Mouse (Mus musculus): ENCODE results near the gene Ppp1r14b.
A peak's percentile ranks its signal among the peaks of the same experiment; 100 is the strongest.

The Ppp1r14b gene

DNA sequence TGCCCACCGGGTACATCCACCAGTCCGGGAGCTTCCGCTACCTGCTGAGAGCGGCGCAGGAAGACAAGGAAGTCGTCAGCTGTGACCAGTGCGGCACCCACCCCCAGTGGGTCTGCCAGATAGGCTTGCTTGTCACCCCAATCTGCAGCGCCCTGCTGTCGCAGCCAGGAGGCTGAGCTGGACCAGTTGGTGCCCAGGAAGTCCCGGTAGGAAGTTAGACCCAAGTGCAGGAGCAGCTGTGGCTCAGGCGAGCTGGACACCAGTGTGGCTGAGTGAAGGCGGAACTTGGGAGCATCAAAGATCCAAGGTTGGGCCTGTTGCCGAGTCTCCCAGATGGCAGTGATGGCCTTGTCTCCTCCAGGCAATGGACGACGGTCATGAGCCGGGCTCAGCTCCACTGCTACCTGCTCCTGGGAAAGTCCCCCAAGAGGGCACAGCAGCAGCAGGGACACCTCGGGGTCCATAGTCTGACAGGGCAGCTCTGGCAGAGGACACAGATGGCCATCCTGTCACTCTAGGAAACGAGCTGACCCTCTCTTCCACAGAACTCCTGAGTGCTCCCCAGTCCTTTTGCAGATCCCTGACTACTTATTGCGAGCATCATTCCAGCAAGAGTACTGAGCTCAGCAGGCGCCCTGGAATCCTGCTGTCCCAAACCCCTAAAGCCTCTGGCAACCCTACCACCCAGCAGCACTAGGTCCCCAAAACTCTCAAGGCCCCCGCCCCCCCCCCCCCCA, 20.7 kb downstream of the Ppp1r14b start:
- peak in 1 of 2 experiments; percentile 44 for DNase-seq

GRCm38 (mm10) chr19:6996006-6996405, 21.2 kb downstream of the Ppp1r14b start, which contains the start of the genes Nudt22 and Trpt1:
Nudt22 (minus strand) TSS chr19:6996117.
Trpt1 (plus strand) TSS chr19:6996131.
- DNase-seq, result peak; percentile 61 to 73

DNA sequence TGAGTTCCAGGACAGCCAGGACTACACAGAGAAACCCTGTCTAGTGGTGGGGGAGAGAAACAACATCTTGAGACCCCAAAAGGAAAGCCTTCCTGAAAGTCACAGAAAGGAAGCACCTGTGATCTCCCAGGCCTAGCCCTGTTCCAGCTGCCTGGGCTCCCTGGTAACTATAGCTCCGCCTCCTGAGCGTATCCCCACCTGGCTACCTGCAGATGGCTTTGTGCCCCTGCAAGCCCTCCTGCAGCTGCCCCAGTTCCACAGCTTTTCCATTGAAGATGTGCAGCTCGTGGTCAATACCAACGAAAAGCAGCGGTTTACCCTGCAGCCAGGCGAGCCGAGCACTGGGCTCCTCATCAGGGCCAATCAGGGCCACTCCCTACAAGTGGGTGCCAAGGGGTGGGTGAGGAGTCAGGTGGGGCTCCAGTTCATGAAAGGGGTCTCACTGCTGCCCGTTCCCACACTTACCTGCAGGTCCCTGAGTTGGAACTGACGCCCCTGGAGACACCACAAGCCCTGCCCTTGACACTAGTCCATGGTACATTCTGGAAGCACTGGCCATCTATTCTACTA, 23.0 kb downstream of the Ppp1r14b start:
- peak in 1 of 2 experiments; percentile 54 for DNase-seq

DNA sequence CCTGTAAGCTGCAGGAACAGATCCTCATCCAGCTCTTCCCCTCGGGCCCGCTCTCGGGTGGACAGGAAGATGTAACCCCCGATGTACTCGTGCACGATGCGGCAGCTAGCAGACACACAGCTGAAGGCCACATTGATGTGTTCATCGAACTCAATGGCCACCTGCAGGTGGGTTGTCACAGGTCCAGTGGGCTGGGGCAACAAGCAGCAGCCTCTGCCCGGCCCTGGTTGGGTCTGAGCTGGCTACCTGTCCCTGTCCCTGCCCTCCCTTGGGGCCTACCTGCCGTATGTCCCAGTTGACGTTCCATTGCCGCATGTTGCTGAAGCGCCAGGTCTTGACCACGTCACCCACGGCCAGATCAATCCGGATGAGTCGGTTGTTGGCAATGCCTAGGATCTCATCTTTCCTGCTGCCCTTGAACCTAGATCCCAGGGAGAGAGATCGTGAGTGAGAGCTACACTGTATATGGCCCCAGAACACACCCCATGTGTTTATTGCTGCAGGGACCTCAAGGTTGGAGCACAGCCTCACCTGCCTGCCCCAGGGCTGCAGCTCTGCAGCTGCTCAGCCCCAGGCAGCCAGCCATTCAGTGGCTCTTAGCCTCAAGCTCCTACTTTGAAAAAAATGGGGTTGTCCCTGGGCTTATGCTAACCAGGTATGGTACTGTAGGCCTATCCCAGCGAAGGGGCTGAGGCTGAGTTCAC, 24.7 kb downstream of the Ppp1r14b start:
- DNase-seq, result peak in 1 of 2 experiments; percentile 19

DNA sequence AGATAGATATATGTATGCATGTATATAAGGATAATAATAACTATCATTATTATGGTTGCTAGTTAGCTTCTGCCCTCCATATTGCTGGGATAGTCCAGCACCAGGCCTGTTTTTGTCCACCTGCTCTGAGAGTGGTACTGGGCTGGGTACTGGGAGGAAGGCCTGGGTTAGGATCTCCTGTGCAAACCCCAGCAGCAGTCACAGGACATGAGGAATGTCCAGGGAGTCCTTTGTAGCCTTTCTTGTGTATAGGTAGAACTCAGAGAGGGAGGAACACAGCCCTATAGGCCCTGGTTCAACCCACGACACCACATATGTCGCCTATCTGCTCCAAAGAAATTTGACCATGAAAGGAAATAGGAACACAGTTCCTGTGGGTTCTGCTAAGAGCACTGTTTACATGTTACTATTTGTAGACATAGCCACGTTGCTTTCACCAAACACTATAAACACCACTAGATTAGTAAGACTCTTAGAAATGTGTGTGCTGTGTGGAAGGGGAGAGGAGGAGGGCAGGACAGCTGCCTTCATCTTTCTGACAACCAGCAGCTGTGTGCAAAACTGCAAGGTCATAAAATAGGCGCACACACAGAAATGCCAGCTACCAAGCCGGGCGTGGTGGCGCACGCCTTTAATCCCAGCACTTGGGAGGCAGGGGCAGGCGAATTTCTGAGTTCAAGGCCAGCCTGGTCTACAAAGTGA, 32.3 kb downstream of the Ppp1r14b start:
- no peak for DNase-seq

DNA sequence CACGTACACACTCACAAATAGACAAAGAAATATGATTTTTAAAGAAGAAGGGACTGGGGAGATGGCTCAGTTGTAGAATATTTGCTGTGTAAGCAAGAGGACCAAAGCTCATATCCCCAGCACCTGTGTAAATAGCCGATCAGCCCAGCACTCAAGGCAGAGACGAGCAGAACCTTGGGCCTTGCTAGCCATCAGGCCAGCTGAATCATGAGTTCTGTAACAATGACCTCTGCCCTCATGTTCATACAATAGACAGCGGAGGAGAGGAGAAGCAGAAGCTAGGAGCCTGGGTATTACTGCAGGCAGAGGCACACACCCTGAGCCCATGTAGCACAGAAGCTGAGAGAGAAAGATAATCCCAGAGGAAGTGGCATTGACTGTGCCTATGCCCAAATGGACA, 37.7 kb downstream of the Ppp1r14b start:
- DNase-seq, result no peak

- no peak for DNase-seq
These were observed 39.2 kb downstream of the Ppp1r14b start for GRCm38 (mm10) chr19:7013984-7014383.

DNA sequence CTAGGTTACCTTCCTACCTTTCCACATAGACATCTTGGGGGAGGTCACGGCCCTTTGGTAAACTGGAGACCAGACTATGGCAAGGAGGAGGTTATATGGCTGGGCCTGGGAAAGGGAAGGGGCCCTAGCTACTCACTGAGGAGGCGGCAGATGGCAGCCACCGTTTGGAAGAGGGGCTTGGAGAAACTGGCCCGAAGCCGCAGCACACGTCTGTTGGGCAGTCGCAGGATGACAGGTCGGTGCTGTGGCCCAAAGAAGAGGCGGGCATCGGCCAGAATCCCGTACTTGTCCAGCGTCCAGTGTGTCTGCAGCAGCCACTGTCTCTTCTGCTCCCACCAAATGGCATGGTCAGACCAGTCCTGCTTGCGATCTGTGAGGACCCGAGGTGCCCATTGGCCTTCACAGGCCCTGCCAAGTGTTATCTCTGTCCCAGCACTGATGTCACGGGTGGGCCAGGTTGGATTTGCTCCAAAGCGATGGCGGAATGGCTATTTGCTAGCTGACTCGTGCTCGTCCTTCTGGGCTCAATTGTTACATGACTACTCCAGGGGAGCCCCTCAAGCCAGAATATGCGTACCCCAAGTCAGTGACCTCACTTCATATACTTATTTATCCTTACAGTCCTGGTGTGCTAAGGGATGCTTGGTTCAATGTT, 39.8 kb downstream of the Ppp1r14b start:
- DNase-seq, result no peak

DNA sequence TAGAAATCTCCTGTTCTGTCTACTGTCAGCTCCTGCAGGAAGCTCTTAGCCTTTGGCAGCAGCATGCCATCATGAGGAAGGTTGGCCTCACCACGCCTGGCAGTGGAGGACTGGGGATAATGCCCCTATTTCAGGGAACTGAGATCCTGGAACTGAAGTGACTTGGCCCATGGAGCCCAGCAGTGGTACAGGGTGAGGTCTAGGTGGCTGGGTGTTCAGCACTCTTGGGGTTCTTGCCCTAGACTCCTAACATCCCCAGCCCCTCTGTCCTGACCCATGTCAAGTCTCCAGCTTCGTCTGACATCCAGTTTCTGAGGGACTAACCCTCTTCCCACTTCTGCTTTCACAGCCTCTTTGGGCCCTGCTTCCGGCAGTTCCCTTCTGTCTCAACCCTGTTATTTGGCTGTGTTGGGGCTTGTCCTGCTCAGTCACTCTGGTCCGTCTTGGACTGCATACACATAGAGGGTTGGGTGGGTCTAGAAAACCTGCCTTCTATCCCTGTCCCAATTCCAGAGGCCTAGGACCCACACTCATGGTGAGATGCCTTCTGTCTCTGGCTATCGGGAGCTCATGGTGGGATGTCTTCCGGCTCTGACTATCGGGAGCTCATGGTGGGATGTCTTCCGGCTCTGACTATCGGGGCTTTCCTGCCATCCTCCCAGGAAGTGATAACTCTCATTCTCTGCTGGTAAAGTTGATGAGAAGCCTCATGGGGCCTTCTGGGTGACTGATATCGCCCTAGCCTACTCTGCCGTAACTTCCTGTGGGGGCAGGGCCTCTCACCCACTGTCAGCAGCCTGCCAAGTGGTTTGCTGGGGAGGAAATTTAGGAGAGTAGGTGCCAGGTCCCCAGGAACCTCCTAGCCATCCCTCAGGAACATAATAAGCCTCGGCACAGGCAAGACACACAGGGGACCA, 43.0 kb downstream of the Ppp1r14b start:
- DNase-seq, result peak; percentile 58 to 72

GRCm38 (mm10) chr19:7018546-7018945, 43.8 kb downstream of the Ppp1r14b start:
- peak; percentile 37 for DNase-seq

GRCm38 (mm10) chr19:7019191-7019590, 44.4 kb downstream of the Ppp1r14b start, which contains the start of gene Fermt3:
Fermt3 (minus strand) TSS chr19:7019469.
- peak; percentile 84 to 88 for DNase-seq

DNA sequence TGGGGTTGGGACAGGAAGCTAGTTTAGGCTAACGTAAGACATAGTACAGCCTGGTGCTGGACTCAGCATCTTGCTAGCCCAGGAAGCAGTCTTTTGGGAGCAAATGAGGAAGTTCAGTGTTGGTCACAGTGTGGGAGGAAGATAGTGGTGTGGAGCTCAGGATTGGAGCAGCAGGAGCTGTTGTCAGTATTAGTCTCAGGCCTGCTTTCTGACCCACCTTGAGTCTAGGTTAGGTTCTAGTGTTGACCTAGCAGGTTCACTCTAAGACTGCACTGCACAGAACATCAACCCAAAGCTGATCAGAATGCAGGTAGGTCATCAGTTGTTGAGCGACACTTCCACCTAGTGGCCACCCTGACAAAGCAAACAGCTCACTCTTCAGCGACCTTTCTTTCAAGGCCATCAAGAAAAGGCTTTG, 45.5 kb downstream of the Ppp1r14b start:
- peak; percentile 75 to 77 for DNase-seq
